In genomic region chr16:7102486-7102885, GRCm38 (mm10) we compare ENCODE assay signal across 13 mouse cellular contexts.
DNase-seq lines count a peak whose midpoint lies in the region; ATAC-seq lines count a peak whose summit lies in the region.
"Had no signal": no experiment of that assay in that cellular context is flagged by ENCODE, and none has a peak within 500 bp of the region (broad histone marks: within the 10 kb centered on the region; RNA-seq: fewer than 3 reads in every experiment).

No protein-coding gene starts in this region.

- peak; percentile 47; the same call in 1 of the 2 replicates for ATAC-seq in cerebellum, adult (ENCODE audit: insufficient number of reproducible peaks, low FRiP score, low TSS enrichment)
- ATAC-seq in monocyte, adult 5-6 weeks (replicated peaks; ENCODE audit: insufficient number of reproducible peaks, low FRiP score, low TSS enrichment, poor library complexity, severe bottlenecking): no peak
- ATAC-seq: liver, embryonic 12.5 days; midbrain, embryonic 13.5 days had no signal

- no peak for DNase-seq in cerebellum, postnatal 4 days (ENCODE audit: low spot score in 2 of 2)
- peak; percentile 25 for DNase-seq in layer of hippocampus, adult 9-11 months
- DNase-seq in layer of hippocampus, adult 18-20 months (ENCODE audit: low spot score in 2 of 2): no peak
- peak; percentile 37 to 53 for DNase-seq in cerebellum, postnatal 36 days
- DNase-seq in gastrocnemius, postnatal 25 days: no peak
- DNase-seq: kidney, adult 9 months; kidney, postnatal 4 days; right cerebral cortex, postnatal 4 days; thymus, postnatal 25 days had no signal

Comparison
In these comparisons a context has a peak if more than half of its experiments do, and no peak if none do; other contexts are left out.
1. DNase-seq: peak in layer of hippocampus, adult 9-11 months (single experiment) and cerebellum, postnatal 36 days (2 of 2); none in cerebellum, postnatal 4 days (0 of 2), layer of hippocampus, adult 18-20 months (0 of 2) and gastrocnemius, postnatal 25 days (single experiment).